Mouse (Mus musculus) kidney, adult 2 months (tissue): ENCODE measurements around the gene Galnt10. TPM values are rescaled to one million over a fixed set of nuclear protein-coding genes. Genes with fewer than 3 reads are reported as not detected.
A peak's percentile ranks its signal among the peaks of the same experiment; 100 is the strongest.

Source experiments
- DNase-seq: peaks from one replicate; pipeline ENCODE4 v3.0.0; 2021
- H3K27ac ChIP-seq: fragments of 200-500 bp; 2 replicates; pipeline ENCODE4 v1.5.1; 2012; ENCODE audit warnings: low read depth, low read length, control low read depth, inconsistent platforms; ENCODE audit not compliant: insufficient read depth
- H3K27me3 ChIP-seq: fragments of 200-500 bp; replicated peaks from 2 replicates; pipeline ENCODE4 v1.6.1; 2012; ENCODE audit warnings: mild to moderate bottlenecking, moderate library complexity, low read length, inconsistent platforms; ENCODE audit not compliant: control insufficient read depth, insufficient read depth
- H3K36me3 ChIP-seq: fragments of 200-500 bp; 2 replicates; pipeline ENCODE4 v1.6.1; 2012; ENCODE audit warnings: mild to moderate bottlenecking, moderate library complexity, low read length, inconsistent platforms; ENCODE audit not compliant: control insufficient read depth, insufficient read depth
- H3K4me1 ChIP-seq: fragments of 200-500 bp; 2 replicates; pipeline ENCODE4 v1.6.1; 2011; ENCODE audit warnings: low read length; ENCODE audit not compliant: control insufficient read depth, insufficient read depth
- H3K4me3 ChIP-seq: fragments of 200-500 bp; 2 replicates; pipeline ENCODE4 v1.5.1; 2011; ENCODE audit warnings: mild to moderate bottlenecking, low read depth, low read length, control low read depth; ENCODE audit not compliant: insufficient read depth
- CTCF ChIP-seq: fragments of 200-500 bp; conservative IDR thresholded peaks from 2 replicates; pipeline ENCODE4 v1.5.1; 2011; ENCODE audit warnings: low read depth, mild to moderate bottlenecking, control low read depth, low read length, moderate library complexity, mixed read lengths; ENCODE audit not compliant: insufficient read depth, insufficient read length
- POLR2A ChIP-seq: fragments of 200-500 bp; IDR thresholded peaks from one replicate; pipeline ENCODE4 v1.6.1; 2011; ENCODE audit warnings: low read depth, low read length, control low read depth
- WGBS: fragments of 180-500 bp; shearing (Covaris S2); methylation state at CpG from one replicate; pipeline ENCODE4 v1.1.7; 2018; 5-methylcytosine and 5-hydroxymethylcytosine counted together
- polyA plus RNA-seq: library from polyadenylated mRNA; depleted of rRNA; stranded (reverse); fragments of >200 nt; gene quantifications from 2 replicates; pipeline ENCODE4 v1.2.3, GENCODE M21; 2012

Gene Galnt10
- polyA plus RNA-seq, 1 experiment: 11.1 TPM

DNA sequence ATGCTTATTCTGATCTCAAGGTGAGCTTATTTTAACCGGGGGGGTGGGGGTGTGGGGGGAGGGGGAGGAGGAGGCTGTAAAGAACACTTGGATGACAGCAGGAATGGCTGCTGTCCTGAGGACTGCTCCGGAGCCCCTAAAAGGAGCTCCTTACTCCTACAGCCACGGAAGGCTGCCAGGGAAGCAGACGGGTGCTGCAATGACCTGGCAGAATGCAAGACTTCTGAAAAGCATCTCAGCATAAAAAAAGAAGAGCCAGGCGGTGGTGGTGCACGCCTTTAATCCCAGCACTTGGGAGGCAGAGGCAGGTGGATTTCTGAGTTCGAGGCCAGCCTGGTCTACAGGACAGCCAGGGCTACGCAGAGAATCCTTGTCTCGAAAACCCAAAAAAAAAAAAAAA lies 152.6 kb downstream of the Galnt10 start:
- Histone ChIP-seq H3K27ac (no peak overlapping the region), H3K4me1 (peaks cover 2% of the 10 kb centered on the region; the same call in 1 of the 2 replicates), H3K27me3 (no peaks in the 10 kb centered on the region), H3K36me3 (no peaks in the 10 kb centered on the region), H3K4me3 (no peak overlapping the region)
- WGBS: 89% methylated on average over 9 of the region's 9 CpGs
- TF ChIP-seq CTCF (no peak), POLR2A (no peak)
- no peak for DNase-seq

- Histone ChIP-seq H3K27me3 (no peaks in the 10 kb centered on the region), H3K4me3 (no peak overlapping the region), H3K36me3 (no peaks in the 10 kb centered on the region), H3K4me1 (peaks cover 4% of the 10 kb centered on the region; the same call in 1 of the 2 replicates), H3K27ac (no peak overlapping the region)
- DNase-seq: no peak
- TF ChIP-seq CTCF (no peak), POLR2A (no peak)
- WGBS: 93% methylated on average over 10 of the region's 10 CpGs
Observed at GRCm38 (mm10) chr11:57799456-57799855, 154.2 kb downstream of the Galnt10 start.

DNA sequence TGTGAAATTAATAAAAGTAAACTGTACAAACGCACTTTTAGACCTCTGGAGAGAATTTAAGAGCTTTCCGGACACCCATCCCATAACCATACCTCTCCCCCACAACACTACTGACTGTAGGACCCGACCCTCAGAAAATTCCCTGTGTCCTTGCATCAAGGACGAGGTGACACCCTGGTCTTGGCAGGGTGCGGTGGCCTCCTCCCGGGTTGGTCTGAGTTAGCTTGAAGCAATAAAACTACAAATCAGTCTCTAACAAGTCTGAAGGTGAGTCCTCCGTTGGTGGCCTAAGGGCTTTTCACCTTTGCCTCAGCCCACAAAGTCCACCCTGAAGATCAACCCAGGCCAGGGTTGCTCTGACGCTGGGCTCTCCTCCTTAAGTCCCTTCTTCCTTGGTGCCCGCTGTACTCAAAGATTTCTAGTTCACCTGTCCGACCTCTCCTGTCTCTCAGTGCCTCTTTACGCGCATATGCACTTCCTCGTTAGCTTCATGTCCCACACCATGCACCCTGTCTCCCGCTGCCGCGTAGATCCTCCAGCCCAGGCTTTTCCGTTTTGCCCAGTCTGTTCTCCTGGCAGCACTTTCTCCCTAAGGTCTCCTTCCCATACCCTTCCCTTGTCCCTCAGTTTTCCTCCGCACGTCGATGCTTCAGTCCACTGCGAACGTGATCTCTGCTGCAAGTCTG lies 155.2 kb downstream of the Galnt10 start:
- peak; percentile 69 for DNase-seq
- Histone ChIP-seq H3K36me3 (no peaks in the 10 kb centered on the region), H3K4me1 (peaks cover 4% of the 10 kb centered on the region; the same call in 1 of the 2 replicates), H3K27ac (peak overlapping the region; percentile 30), H3K27me3 (no peaks in the 10 kb centered on the region), H3K4me3 (peak overlapping the region; percentile 79)
- TF ChIP-seq POLR2A: no peak
- no peak for TF ChIP-seq CTCF
- 11% methylated on average over 22 of the region's 22 CpGs for WGBS

GRCm38 (mm10) chr11:57800971-57801765 lies 155.9 kb downstream of the Galnt10 start, which contains the start of gene Sap30l:
Gene Sap30l (plus strand): TSS chr11:57801637.
- Histone ChIP-seq H3K4me3 (peak within 1 kb of the TSS; percentile 87), H3K27ac (peak within 1 kb of the TSS; percentile 30), H3K4me1 (peaks cover 4% of the 10 kb centered on the region; the same call in 1 of the 2 replicates), H3K27me3 (no peaks in the 10 kb centered on the region), H3K36me3 (no peaks in the 10 kb centered on the region)
- TF ChIP-seq CTCF: no peak
- peak; percentile 90 for TF ChIP-seq POLR2A
- WGBS: 2% methylated on average over 62 of the region's 66 CpGs
- peak; percentile 99 for DNase-seq

DNA sequence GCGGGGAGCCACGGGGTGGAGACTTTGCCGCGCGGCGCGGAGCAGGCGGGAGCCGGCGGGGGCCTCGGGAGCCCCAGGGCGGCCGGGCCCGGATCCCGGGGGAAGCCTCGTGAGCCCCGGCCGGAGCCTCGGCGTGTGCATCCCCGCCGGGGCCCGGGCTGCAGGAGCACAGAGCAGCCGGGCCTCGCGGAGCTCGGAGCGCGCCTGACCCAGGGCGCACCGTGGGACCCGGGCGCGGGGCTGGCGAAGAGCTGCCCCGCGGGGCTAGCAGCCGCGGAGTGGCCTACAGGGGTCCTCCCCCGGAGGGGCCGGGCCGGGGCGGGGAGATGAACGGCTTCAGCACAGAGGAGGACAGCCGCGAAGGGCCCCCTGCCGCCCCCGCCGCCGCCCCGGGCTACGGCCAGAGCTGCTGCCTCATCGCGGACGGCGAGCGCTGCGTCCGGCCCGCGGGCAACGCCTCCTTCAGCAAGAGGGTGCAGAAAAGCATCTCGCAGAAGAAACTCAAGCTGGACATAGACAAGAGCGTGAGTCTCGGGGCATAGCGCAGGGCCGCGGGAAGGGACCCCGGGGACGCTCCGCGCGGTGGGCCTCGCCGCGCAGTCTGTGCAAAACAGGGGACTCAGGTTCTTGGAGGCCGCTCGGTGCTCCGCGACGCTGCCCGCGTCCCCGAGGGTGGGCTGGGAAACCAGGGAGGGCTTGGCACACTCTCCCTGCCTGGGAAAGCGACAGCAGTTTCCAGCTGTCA lies 156.7 kb downstream of the Galnt10 start:
- peak; percentile 53 for DNase-seq
- Histone ChIP-seq H3K27me3 (no peaks in the 10 kb centered on the region), H3K4me1 (peaks cover 4% of the 10 kb centered on the region; the same call in 1 of the 2 replicates), H3K27ac (no peak overlapping the region), H3K4me3 (peak overlapping the region; percentile 87), H3K36me3 (no peaks in the 10 kb centered on the region)
- WGBS: 2% methylated on average over 83 of the region's 85 CpGs
- no peak for TF ChIP-seq POLR2A
- no peak for TF ChIP-seq CTCF

DNA sequence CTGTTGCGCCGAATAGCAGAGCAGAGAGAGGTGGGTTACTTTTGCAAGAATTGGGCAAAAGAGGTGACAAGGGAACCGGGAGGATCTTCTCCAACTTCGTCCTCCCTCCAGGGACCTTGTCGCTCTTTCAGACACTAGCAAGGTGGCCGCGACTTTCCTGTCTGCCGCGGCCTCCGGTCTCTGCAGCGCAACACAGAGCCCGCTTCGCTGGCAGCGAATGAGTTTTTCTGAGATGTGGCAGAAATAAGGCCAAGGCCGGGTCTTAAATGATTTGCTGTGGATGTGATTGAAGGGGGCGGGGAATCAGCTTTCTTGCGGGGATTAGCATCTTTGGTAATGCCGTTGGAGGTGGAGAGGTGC lies 157.2 kb downstream of the Galnt10 start:
- no peak overlapping the region for H3K27ac ChIP-seq
- no peaks in the 10 kb centered on the region for H3K36me3 ChIP-seq
- H3K27me3 ChIP-seq: no peaks in the 10 kb centered on the region
- WGBS: 2% methylated on average over 18 of the region's 18 CpGs
- no peak for TF ChIP-seq CTCF
- no peak for TF ChIP-seq POLR2A
- H3K4me1 ChIP-seq: peaks cover 4% of the 10 kb centered on the region; the same call in 1 of the 2 replicates
- H3K4me3 ChIP-seq: peak overlapping the region; percentile 87
- peak; percentile 21 for DNase-seq
